Mouse (Mus musculus) right cerebral cortex, postnatal 36 days (tissue): Measurements from ENCODE around the gene Htra2.

Experiments used
- DNase-seq, 2 experiments: peaks; one replicate each; pipeline ENCODE4 v3.0.0; 2022; ENCODE audit warnings: low spot score in 2 of 2, mixed read lengths in 1 of 2

The Htra2 gene

GRCm38 (mm10) chr6:83070311-83071219 is 15.5 kb upstream of the Htra2 start:
- DNase-seq = no peak

GRCm38 (mm10) chr6:83070247-83070310 is 15.0 kb upstream of the Htra2 start, which contains the start of gene Tlx2:
TSS of gene Tlx2 (minus strand) at chr6:83070293.
- DNase-seq = no peak

GRCm38 (mm10) chr6:83069488-83070246 is 14.6 kb upstream of the Htra2 start:
- DNase-seq = no peak

GRCm38 (mm10) chr6:83068706-83069487 is 13.8 kb upstream of the Htra2 start:
- no peak for DNase-seq

GRCm38 (mm10) chr6:83068221-83068620 is 13.1 kb upstream of the Htra2 start:
- no peak for DNase-seq

GRCm38 (mm10) chr6:83066441-83066840 is 11.4 kb upstream of the Htra2 start:
- no peak for DNase-seq

GRCm38 (mm10) chr6:83065995-83066394 is 10.9 kb upstream of the Htra2 start:
- no peak for DNase-seq

GRCm38 (mm10) chr6:83058725-83059124 is 3.7 kb upstream of the Htra2 start:
- no peak for DNase-seq

- no peak for DNase-seq
Measured at GRCm38 (mm10) chr6:83057790-83058189, 2.7 kb upstream of the Htra2 start, which contains the start of gene Dqx1. TSS of gene Dqx1 (plus strand) at chr6:83057844.

- DNase-seq = peak; percentile 98
Measured at GRCm38 (mm10) chr6:83054074-83054851, 810 bp downstream of the Htra2 start, which contains the start of gene Aup1. TSS of gene Aup1 (plus strand) at chr6:83054521.

GRCm38 (mm10) chr6:83053136-83053960 is 1.7 kb downstream of the Htra2 start:
- DNase-seq = peak in 1 of 2 experiments; percentile 31

- DNase-seq = no peak
Measured at GRCm38 (mm10) chr6:83049367-83049766, 5.7 kb downstream of the Htra2 start.

- no peak for DNase-seq
Measured at GRCm38 (mm10) chr6:83044742-83045141, 10.3 kb downstream of the Htra2 start.

GRCm38 (mm10) chr6:83043993-83044392 is 11.1 kb downstream of the Htra2 start:
- DNase-seq = no peak

GRCm38 (mm10) chr6:83043561-83043960 is 11.5 kb downstream of the Htra2 start:
- no peak for DNase-seq

GRCm38 (mm10) chr6:83040601-83041000 is 14.5 kb downstream of the Htra2 start:
- DNase-seq = no peak

GRCm38 (mm10) chr6:83038496-83039012 is 16.5 kb downstream of the Htra2 start:
- DNase-seq = peak; percentile 73 to 81

- no peak for DNase-seq
Measured at GRCm38 (mm10) chr6:83037188-83037587, 17.9 kb downstream of the Htra2 start.

- no peak for DNase-seq
Measured at GRCm38 (mm10) chr6:83034463-83035055, 20.5 kb downstream of the Htra2 start.
